Mouse (Mus musculus) liver, embryonic 11.5 days (tissue): Measurements from ENCODE around the gene Tmem143. TPM values are rescaled to one million over a fixed set of nuclear protein-coding genes. Genes with fewer than 3 reads are reported as not detected.

ENCODE experiments used
- ATAC-seq: fragments of 200-750 bp; cut with Nextera tagmentation; replicated peaks from 2 replicates; pipeline ENCODE4 v1.8.0; 2017; ENCODE audit warnings: moderate number of reproducible peaks, mild to moderate bottlenecking, moderate TSS enrichment, moderate library complexity; ENCODE audit not compliant: low FRiP score
- DNase-seq: peaks from one replicate; pipeline ENCODE4 v3.0.0-alpha.2; 2017; ENCODE audit warnings: low spot score
- H3K27ac ChIP-seq: fragments of 300-500 bp; sonication (generic); 2 replicates; pipeline ENCODE4 v1.5.1; 2014; ENCODE audit warnings: mild to moderate bottlenecking, low read depth, low read length, control low read depth
- H3K27me3 ChIP-seq: fragments of 300-500 bp; sonication (generic); replicated peaks from 2 replicates; pipeline ENCODE4 v1.6.1; 2014; ENCODE audit warnings: low read length, mixed read lengths; ENCODE audit not compliant: control insufficient read depth, insufficient read depth
- H3K36me3 ChIP-seq: fragments of 300-500 bp; sonication (generic); 2 replicates; pipeline ENCODE4 v1.6.1; 2014; ENCODE audit warnings: mild to moderate bottlenecking, low read length, moderate library complexity, mixed read lengths; ENCODE audit not compliant: control insufficient read depth, insufficient read depth
- H3K4me1 ChIP-seq: fragments of 300-500 bp; sonication (generic); replicated peaks from 2 replicates; pipeline ENCODE4 v1.6.1; 2014; ENCODE audit warnings: low read length, mixed read lengths; ENCODE audit not compliant: control insufficient read depth, insufficient read depth
- H3K4me2 ChIP-seq: fragments of 300-500 bp; sonication (generic); 2 replicates; pipeline ENCODE4 v1.6.1; 2014; ENCODE audit warnings: mild to moderate bottlenecking, control low read depth, moderate library complexity
- H3K4me3 ChIP-seq: fragments of 300-500 bp; sonication (generic); 2 replicates; pipeline ENCODE4 v1.5.1; 2014; ENCODE audit warnings: low read depth, low read length, control low read depth
- H3K9ac ChIP-seq: fragments of 300-500 bp; sonication (generic); 2 replicates; pipeline ENCODE4 v1.6.1; 2014; ENCODE audit warnings: low read depth, low read length, control low read depth
- H3K9me3 ChIP-seq: fragments of 300-500 bp; sonication (generic); 2 replicates; pipeline ENCODE4 v1.6.1; 2016; ENCODE audit warnings: low read length, inconsistent platforms, mixed read lengths; ENCODE audit not compliant: control insufficient read depth
- WGBS: fragments of 180-500 bp; shearing (Covaris S2); extraction: QIAGEN DNeasy Blood & Tissue Kit; methylation state at CpG from one replicate; pipeline ENCODE4 v1.1.7; 2014; 5-methylcytosine and 5-hydroxymethylcytosine counted together
- polyA plus RNA-seq: library from polyadenylated mRNA; unstranded; fragments of >200 nt; fragmentation: Nextera tagmentation; extraction: Ambion mirVana; gene quantifications from 2 replicates; pipeline ENCODE4 v1.2.1, GENCODE M21; 2014

The Tmem143 gene
- polyA plus RNA-seq, 1 experiment from 2014 or later: 5.8 TPM

GRCm38 (mm10) chr7:45917004-45917704 lies 20.4 kb downstream of the Tmem143 start:
- peak overlapping the region; percentile 3; the same call in 1 of the 2 replicates for H3K9ac ChIP-seq
- peaks cover 45% of the 10 kb centered on the region for H3K4me1 ChIP-seq
- H3K27ac ChIP-seq: peak overlapping the region; percentile 71
- peak overlapping the region; percentile 55 for H3K4me2 ChIP-seq
- no peaks in the 10 kb centered on the region for H3K27me3 ChIP-seq
- WGBS: 44% methylated on average over 13 of the region's 13 CpGs
- peaks cover 3% of the 10 kb centered on the region; the same call in 1 of the 2 replicates for H3K36me3 ChIP-seq
- DNase-seq: no peak
- H3K4me3 ChIP-seq: no peak overlapping the region
- H3K9me3 ChIP-seq: no peaks in the 10 kb centered on the region
- ATAC-seq: no peak

GRCm38 (mm10) chr7:45917926-45918325 lies 21.2 kb downstream of the Tmem143 start:
- H3K9ac ChIP-seq: no peak overlapping the region
- no peaks in the 10 kb centered on the region for H3K9me3 ChIP-seq
- H3K4me1 ChIP-seq: peaks cover 51% of the 10 kb centered on the region
- H3K4me2 ChIP-seq: no peak overlapping the region; the same call in 1 of the 2 replicates
- no peak overlapping the region for H3K4me3 ChIP-seq
- no peak for ATAC-seq
- H3K27me3 ChIP-seq: no peaks in the 10 kb centered on the region
- peaks cover 3% of the 10 kb centered on the region; the same call in 1 of the 2 replicates for H3K36me3 ChIP-seq
- H3K27ac ChIP-seq: peak overlapping the region; percentile 71
- no peak for DNase-seq
- WGBS: 84% methylated on average over 15 of the region's 15 CpGs

DNA sequence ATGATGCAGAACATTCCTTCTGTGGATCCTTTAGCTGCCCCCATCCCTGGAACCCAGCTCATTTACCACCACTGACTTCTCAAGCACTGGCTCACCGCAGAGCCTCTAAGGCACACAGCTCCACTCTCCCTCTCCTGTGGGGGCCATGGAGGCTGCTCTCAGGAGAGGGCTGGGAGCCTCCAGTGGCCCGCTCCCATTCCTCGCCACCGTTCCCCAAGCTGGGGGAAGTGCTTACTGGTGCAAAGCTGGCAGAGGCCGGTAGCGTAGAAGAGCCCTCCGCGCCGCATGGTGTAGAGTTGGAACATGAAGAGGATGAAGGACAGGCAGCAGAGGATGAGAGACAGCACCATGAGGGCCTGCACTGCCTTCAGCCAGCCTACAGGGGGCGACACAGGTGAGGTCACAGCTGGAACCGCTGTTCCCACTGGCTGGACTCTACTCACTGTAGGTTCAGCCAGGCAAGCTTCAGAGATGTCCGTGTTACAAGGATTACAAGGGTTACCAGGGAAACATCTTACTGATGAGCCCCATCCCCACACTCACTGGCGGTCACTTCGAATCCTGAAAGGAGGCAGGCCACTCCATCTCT lies 22.4 kb downstream of the Tmem143 start:
- Histone ChIP-seq H3K36me3 (peaks cover 3% of the 10 kb centered on the region; the same call in 1 of the 2 replicates), H3K27ac (no peak overlapping the region), H3K27me3 (no peaks in the 10 kb centered on the region), H3K4me3 (no peak overlapping the region), H3K9me3 (no peaks in the 10 kb centered on the region), H3K9ac (0 out of 2 replicates have a peak overlapping the region, but pooled peaks have one; percentile 8), H3K4me1 (peaks cover 53% of the 10 kb centered on the region), H3K4me2 (peak overlapping the region; percentile 83)
- 76% methylated on average over 14 of the region's 14 CpGs for WGBS
- ATAC-seq (no peak), DNase-seq (no peak)

DNA sequence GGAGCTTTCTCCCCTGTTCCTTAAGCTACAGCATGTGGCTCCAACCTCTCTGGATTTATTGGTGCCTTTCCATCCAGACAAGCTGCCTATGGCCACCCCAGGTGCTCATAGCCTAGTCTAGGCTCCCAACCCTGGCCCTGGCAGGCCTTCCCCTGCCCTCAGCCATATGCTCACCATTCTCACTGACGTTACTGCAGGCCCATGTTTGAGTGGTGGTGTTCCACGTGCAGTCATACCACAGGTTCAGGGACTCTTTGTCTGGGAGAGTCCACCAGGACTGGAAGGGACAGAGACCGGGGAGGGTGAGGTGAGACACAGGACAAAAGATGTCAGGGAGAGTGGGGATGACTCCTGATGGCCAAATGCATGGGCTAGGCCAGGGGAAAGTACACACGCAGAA lies 23.0 kb downstream of the Tmem143 start:
- Histone ChIP-seq H3K9ac (peak overlapping the region; percentile 69), H3K4me1 (peaks cover 55% of the 10 kb centered on the region), H3K9me3 (no peaks in the 10 kb centered on the region), H3K27ac (peak overlapping the region; percentile 91), H3K27me3 (no peaks in the 10 kb centered on the region), H3K36me3 (peaks cover 3% of the 10 kb centered on the region; the same call in 1 of the 2 replicates), H3K4me2 (peak overlapping the region; percentile 83), H3K4me3 (peak overlapping the region; percentile 52)
- 69% methylated on average over 4 of the region's 4 CpGs for WGBS
- DNase-seq (no peak), ATAC-seq (no peak)

DNA sequence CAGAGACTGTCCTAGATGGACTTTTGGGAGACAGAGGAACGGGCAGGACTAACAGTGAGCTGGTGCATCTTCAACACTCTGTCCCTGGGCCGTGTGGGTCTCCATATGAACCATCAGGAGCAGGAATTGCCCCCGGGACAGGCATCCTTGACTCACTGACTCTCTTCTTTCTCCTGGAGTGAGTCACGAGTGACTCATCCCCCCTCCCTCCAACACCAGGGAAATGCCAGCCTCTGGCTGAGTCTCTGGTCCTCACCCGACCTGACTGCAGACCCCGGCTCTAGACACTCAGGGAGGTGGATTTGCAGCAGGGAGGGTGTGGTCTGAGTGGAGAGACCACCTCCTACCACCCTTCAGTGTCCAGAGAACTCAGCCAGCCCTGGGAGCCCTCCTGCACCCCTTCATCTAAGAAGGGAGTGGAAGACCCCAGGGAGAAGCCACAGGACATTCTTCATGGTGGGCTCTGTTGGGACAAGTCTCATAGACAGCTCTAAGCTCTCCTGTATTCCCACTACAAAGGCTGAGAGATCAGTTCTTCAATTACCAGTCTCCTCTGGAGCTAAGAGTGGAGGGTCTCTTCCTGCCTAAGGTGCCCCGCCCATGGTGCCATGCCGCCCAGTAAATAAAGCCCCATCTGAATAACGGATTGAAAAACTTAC lies 24.0 kb downstream of the Tmem143 start:
- Histone ChIP-seq H3K27ac (peak overlapping the region; percentile 91), H3K4me1 (peaks cover 55% of the 10 kb centered on the region), H3K36me3 (no peaks in the 10 kb centered on the region; the same call in 1 of the 2 replicates), H3K4me2 (peak overlapping the region; percentile 83), H3K9me3 (no peaks in the 10 kb centered on the region), H3K9ac (peak overlapping the region; percentile 69), H3K27me3 (no peaks in the 10 kb centered on the region), H3K4me3 (peak overlapping the region; percentile 52)
- WGBS: 26% methylated on average over 9 of the region's 9 CpGs
- DNase-seq (no peak), ATAC-seq (no peak)

DNA sequence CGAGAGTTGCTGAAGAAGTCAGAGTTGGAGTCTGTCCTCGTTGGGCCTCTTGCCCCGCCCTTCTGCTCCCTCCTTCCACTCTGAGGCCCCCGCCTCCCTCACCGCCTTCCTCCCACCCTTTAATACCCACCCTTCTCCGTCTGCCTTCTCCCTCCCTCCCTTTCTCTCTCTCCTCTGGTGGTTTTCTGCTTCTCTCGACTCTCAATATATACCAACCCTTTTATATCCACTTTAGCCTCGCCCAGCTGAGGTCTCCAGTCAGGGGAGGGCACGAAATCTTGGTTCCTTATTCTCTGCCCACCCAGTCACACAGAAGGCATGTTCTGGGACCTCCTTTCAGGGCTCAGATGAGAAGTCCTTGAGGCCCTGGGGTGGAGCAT lies 24.5 kb downstream of the Tmem143 start, which contains the start of gene Emp3:
Emp3 (minus strand) TSS at position 163 of the 380 bp plus-strand sequence.
- Histone ChIP-seq H3K27ac (peak within 1 kb of the TSS; percentile 91), H3K27me3 (no peaks in the 10 kb centered on the region), H3K36me3 (no peaks in the 10 kb centered on the region; the same call in 1 of the 2 replicates), H3K9ac (peak within 1 kb of the TSS; percentile 69), H3K4me2 (peak within 1 kb of the TSS; percentile 83), H3K4me1 (peaks cover 50% of the 10 kb centered on the region), H3K4me3 (peak within 1 kb of the TSS; percentile 52), H3K9me3 (no peaks in the 10 kb centered on the region)
- peak; percentile 63 for DNase-seq
- peak; percentile 33 for ATAC-seq
- WGBS: 27% methylated on average over 9 of the region's 9 CpGs

GRCm38 (mm10) chr7:45921950-45922600 lies 25.3 kb downstream of the Tmem143 start:
- Histone ChIP-seq H3K4me2 (peak overlapping the region; percentile 75), H3K4me3 (no peak overlapping the region), H3K9ac (peak overlapping the region; percentile 59), H3K36me3 (no peaks in the 10 kb centered on the region; the same call in 1 of the 2 replicates), H3K4me1 (peaks cover 42% of the 10 kb centered on the region), H3K9me3 (no peaks in the 10 kb centered on the region), H3K27me3 (no peaks in the 10 kb centered on the region), H3K27ac (peak overlapping the region; percentile 91)
- WGBS: 67% methylated on average over 12 of the region's 12 CpGs
- no peak for ATAC-seq
- DNase-seq: no peak
